Mouse (Mus musculus): ENCODE measurements around the gene Kmo.
A peak's percentile ranks its signal among the peaks of the same experiment; 100 is the strongest.

Kmo gene

DNA sequence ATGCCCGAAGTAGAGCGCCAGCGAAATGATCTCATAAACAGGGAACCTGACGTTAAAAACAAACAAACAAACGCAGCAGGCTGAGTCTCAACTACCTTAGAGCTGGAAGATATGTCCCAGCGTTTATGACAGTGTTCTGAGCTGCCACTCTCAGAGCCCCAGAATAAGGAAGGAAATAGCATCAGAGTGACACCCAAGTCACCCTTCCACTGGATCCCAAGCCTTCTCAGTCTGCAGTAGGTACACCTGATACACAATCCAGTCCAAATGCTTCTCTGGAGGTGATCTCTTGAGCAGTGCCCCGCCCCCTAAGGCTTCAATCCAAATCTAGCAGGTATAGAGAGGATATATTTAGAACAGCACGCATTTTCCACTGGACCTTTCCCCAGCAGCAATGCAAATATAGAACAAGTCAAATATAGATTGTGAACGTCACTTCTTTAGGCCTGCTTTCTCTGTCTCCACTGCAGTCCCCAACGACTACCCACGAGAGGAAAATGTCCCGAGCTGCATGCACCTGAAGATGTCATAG lies 73.3 kb downstream of the Kmo start:
- peak in 1 of 2 experiments; percentile 11 for DNase-seq (ENCODE audit: low spot score in 2 of 2)

DNA sequence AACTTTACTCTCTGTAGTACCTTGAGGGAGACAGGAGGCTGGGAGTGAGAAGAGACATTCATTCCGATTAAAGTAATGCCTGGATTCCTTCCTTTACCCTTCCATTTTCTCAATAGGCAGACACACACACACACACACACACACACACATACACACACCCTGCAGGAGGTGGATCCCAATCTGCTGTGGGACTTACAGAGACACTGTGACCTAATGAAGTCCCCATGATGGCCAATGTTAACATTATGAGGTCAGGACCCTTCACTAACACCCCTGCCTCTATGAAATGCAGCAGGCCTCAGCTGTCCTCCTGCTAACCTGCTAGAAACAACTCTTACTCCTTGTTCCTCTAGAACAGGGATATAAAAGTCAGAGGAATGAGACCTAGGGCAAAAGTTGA lies 78.1 kb downstream of the Kmo start, which contains the start of gene Wdr64:
Wdr64 (plus strand) TSS at position 301 of the 400 bp plus-strand sequence.
- DNase-seq (ENCODE audit: low spot score in 2 of 2), result no peak

DNA sequence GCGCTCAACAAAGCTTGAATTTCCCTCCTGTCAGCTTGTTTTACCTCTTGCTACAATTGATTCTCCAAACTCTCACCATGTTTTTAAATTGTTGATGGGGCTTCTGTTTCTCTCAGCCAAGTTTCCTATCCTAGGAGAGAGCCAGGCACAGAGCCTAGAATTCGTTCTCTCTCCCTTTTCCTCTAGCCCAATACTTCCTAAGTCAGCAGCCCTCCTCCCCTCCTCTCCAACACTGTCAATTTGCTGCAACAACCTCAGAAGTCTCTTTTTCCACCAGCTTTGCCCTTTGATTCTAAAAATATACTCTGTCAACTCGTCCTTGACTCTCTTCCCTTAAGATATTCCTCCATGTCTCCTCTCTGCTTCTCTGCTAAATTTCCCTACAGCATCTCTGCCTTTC lies 79.2 kb downstream of the Kmo start:
- DNase-seq (ENCODE audit: low spot score in 2 of 2), result no peak

- DNase-seq (ENCODE audit: low spot score in 2 of 2), result no peak
These were observed 79.6 kb downstream of the Kmo start for GRCm38 (mm10) chr1:175699796-175700195.

GRCm38 (mm10) chr1:175701145-175701544 lies 81.0 kb downstream of the Kmo start:
- DNase-seq (ENCODE audit: low spot score in 2 of 2), result no peak

DNA sequence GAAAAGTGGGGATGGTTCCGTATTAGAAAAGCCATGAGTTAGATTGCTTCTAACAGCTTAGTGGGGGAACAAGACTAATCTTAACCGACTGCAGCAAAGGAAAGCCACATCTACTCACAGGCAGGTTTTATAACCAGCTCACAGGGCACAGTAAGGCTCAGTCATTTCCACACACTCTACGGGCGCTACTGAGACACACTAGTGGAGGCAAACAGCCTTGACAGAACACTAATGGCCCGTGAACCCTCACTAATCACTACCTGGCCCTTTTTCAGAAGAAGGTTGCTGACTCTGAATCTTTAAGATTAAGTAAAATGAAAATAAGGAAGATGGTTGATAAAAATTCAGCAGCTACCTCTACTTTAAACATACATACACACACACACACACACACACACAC lies 87.4 kb downstream of the Kmo start:
- no peak for DNase-seq (ENCODE audit: low spot score in 2 of 2)

DNA sequence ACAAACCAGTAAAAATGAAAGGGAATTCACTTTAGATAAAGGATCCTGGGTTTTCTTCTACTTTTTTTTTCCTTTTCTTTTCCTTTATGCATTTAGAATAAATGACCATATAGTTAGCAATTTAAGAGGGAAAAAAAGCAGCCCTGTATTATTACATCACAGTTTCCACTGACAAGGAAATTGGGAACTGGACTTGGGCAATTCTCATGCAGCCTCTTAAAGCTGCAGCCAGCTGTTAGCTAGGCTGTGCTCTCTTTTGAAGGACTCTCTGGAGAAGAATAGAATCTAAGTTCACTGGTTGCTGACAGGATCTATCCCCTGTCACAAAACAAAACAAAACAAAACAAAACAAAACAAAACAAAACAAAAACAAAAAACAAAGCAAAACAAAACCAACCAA lies 87.8 kb downstream of the Kmo start:
- no peak for DNase-seq (ENCODE audit: low spot score in 2 of 2)
